Mouse (Mus musculus): ENCODE measurements around the gene Klhdc3. TPM values are rescaled to one million over a fixed set of nuclear protein-coding genes. Genes with fewer than 3 reads are reported as not detected.

Klhdc3 gene
- polyA plus RNA-seq, 1 experiment from 2014 or later = 110 TPM

Other genes starting within 250 kb of the Klhdc3 start
- gene Slc22a7, start 242.5 kb downstream of the Klhdc3 start, polyA plus RNA-seq (2014; fragmentation: Nextera tagmentation; extraction: Ambion mirVana) = not detected in 2 replicates
- gene Ttbk1, start 193.2 kb downstream of the Klhdc3 start, polyA plus RNA-seq (2014; fragmentation: Nextera tagmentation; extraction: Ambion mirVana) = 0.04 and 0.11 TPM in 2 replicates
- 67.9 and 71.2 TPM in 2 replicates for gene Dnph1, start 184.2 kb downstream of the Klhdc3 start, polyA plus RNA-seq (2014; fragmentation: Nextera tagmentation; extraction: Ambion mirVana)
- gene Cul9, start 134.5 kb downstream of the Klhdc3 start, polyA plus RNA-seq (2014; fragmentation: Nextera tagmentation; extraction: Ambion mirVana) = 3.0 and 4.8 TPM in 2 replicates
- gene Srf, start 124.7 kb downstream of the Klhdc3 start, polyA plus RNA-seq (2014; fragmentation: Nextera tagmentation; extraction: Ambion mirVana) = 10.3 and 12.8 TPM in 2 replicates
- gene Ptk7, start 51.4 kb downstream of the Klhdc3 start, polyA plus RNA-seq (2014; fragmentation: Nextera tagmentation; extraction: Ambion mirVana) = 58.5 and 64.1 TPM in 2 replicates
- gene Klc4, start 34.9 kb downstream of the Klhdc3 start, polyA plus RNA-seq (2014; fragmentation: Nextera tagmentation; extraction: Ambion mirVana) = 22.0 and 31.5 TPM in 2 replicates
- gene Mrpl2, start 34.7 kb downstream of the Klhdc3 start, polyA plus RNA-seq (2014; fragmentation: Nextera tagmentation; extraction: Ambion mirVana) = 121 and 141 TPM in 2 replicates
- gene Cul7, start 30.6 kb downstream of the Klhdc3 start, polyA plus RNA-seq (2014; fragmentation: Nextera tagmentation; extraction: Ambion mirVana) = 40.7 and 42.6 TPM in 2 replicates
- 54.0 and 66.5 TPM in 2 replicates for gene Rrp36, start 6.6 kb downstream of the Klhdc3 start, polyA plus RNA-seq (2014; fragmentation: Nextera tagmentation; extraction: Ambion mirVana)
- 148 and 174 TPM in 2 replicates for gene Mea1, start 2.1 kb downstream of the Klhdc3 start, polyA plus RNA-seq (2014; fragmentation: Nextera tagmentation; extraction: Ambion mirVana)
- 61.1 and 99.9 TPM in 2 replicates for gene Ppp2r5d, start 24.2 kb upstream of the Klhdc3 start, polyA plus RNA-seq (2014; fragmentation: Nextera tagmentation; extraction: Ambion mirVana)
- 20.5 and 21.0 TPM in 2 replicates for gene Pex6, start 30.5 kb upstream of the Klhdc3 start, polyA plus RNA-seq (2014; fragmentation: Nextera tagmentation; extraction: Ambion mirVana)
- 0.43 and 1.0 TPM in 2 replicates for gene Gnmt, start 48.3 kb upstream of the Klhdc3 start, polyA plus RNA-seq (2014; fragmentation: Nextera tagmentation; extraction: Ambion mirVana)
- 61.7 and 71.5 TPM in 2 replicates for gene Cnpy3, start 71.3 kb upstream of the Klhdc3 start, polyA plus RNA-seq (2014; fragmentation: Nextera tagmentation; extraction: Ambion mirVana)
- gene Ptcra, start 82.8 kb upstream of the Klhdc3 start, polyA plus RNA-seq (2014; fragmentation: Nextera tagmentation; extraction: Ambion mirVana) = 0.38 and 0.56 TPM in 2 replicates
- 73.6 and 92.5 TPM in 2 replicates for gene 2310039H08Rik, start 91.7 kb upstream of the Klhdc3 start, polyA plus RNA-seq (2014; fragmentation: Nextera tagmentation; extraction: Ambion mirVana)
- gene Rpl7l1, start 101.8 kb upstream of the Klhdc3 start, polyA plus RNA-seq (2014; fragmentation: Nextera tagmentation; extraction: Ambion mirVana) = 139 and 164 TPM in 2 replicates
- gene Bicral, start 177.6 kb upstream of the Klhdc3 start, polyA plus RNA-seq (2014; fragmentation: Nextera tagmentation; extraction: Ambion mirVana) = 2.6 and 5.2 TPM in 2 replicates
- 71.0 and 82.1 TPM in 2 replicates for gene Tbcc, start 209.8 kb upstream of the Klhdc3 start, polyA plus RNA-seq (2014; fragmentation: Nextera tagmentation; extraction: Ambion mirVana)
- gene Prph2, start 229.5 kb upstream of the Klhdc3 start, polyA plus RNA-seq (2014; fragmentation: Nextera tagmentation; extraction: Ambion mirVana) = 0.18 and 0.26 TPM in 2 replicates

Measured in kidney, embryonic 14.5 days (tissue).